Mouse (Mus musculus) stomach, postnatal 0 days (tissue): ENCODE measurements at regions not wholly inside any gene's neighbourhood (a gene's known extent, or its start where the extent isn't known, plus 50 kb on each side); places are given as distances from the start of the nearest gene placed in this dataset.

Experiments
- ATAC-seq: fragments of 200-750 bp; cut with Nextera tagmentation; 2 replicates; pipeline ENCODE4 v1.8.0; 2017; ENCODE audit not compliant: low FRiP score, low TSS enrichment
- DNase-seq: peaks from one replicate; pipeline ENCODE4 v3.0.0-alpha.2; 2016; ENCODE audit warnings: low spot score
- H3K27ac ChIP-seq: fragments of 300-500 bp; sonication (generic); replicated peaks from 2 replicates; pipeline ENCODE4 v1.5.1; 2014; ENCODE audit warnings: mild to moderate bottlenecking, control low read depth
- H3K27me3 ChIP-seq: fragments of 300-500 bp; sonication (generic); 2 replicates; pipeline ENCODE4 v1.6.1; 2014; ENCODE audit warnings: low read length; ENCODE audit not compliant: control insufficient read depth, insufficient read depth
- H3K36me3 ChIP-seq: fragments of 300-500 bp; sonication (generic); 2 replicates; pipeline ENCODE4 v1.6.1; 2014; ENCODE audit warnings: low read length, mixed read lengths; ENCODE audit not compliant: control insufficient read depth, insufficient read depth
- H3K4me1 ChIP-seq: fragments of 300-500 bp; sonication (generic); replicated peaks from 2 replicates; pipeline ENCODE4 v1.6.1; 2014; ENCODE audit warnings: antibody characterized with exemption; ENCODE audit not compliant: control insufficient read depth, insufficient read depth
- H3K4me2 ChIP-seq: fragments of 300-500 bp; sonication (generic); replicated peaks from 2 replicates; pipeline ENCODE4 v1.6.1; 2014; ENCODE audit warnings: low read depth, mild to moderate bottlenecking, control low read depth, moderate library complexity
- H3K4me3 ChIP-seq: fragments of 300-500 bp; sonication (generic); 2 replicates; pipeline ENCODE4 v1.5.1; 2014; ENCODE audit warnings: low read depth, low read length, control low read depth
- H3K9ac ChIP-seq: fragments of 300-500 bp; sonication (generic); 2 replicates; pipeline ENCODE4 v1.6.1; 2014; ENCODE audit warnings: mild to moderate bottlenecking, low read length, control low read depth, mixed read lengths
- H3K9me3 ChIP-seq: fragments of 300-500 bp; sonication (generic); 2 replicates; pipeline ENCODE4 v1.6.1; 2016; ENCODE audit warnings: low read length; ENCODE audit not compliant: control insufficient read depth
- CTCF ChIP-seq: IDR thresholded peaks from 2 replicates; pipeline ENCODE4 v1.5.1; 2016; ENCODE audit warnings: antibody characterized with exemption, low read depth, mild to moderate bottlenecking, moderate library complexity
- EP300 ChIP-seq: optimal IDR thresholded peaks from 2 replicates; pipeline ENCODE3; 2016; ENCODE audit warnings: antibody characterized with exemption
- WGBS: fragments of 180-500 bp; shearing (Covaris S2); extraction: QIAGEN DNeasy Blood & Tissue Kit; methylation state at CpG from one replicate; pipeline ENCODE4 v1.1.7; 2014; 5-methylcytosine and 5-hydroxymethylcytosine counted together

- DNase-seq (no peak), ATAC-seq (no peak)
- no peaks in the 10 kb centered on the region for H3K36me3 ChIP-seq
- H3K4me2 ChIP-seq, result no peak overlapping the region
- H3K9me3 ChIP-seq, result no peaks in the 10 kb centered on the region
- H3K9ac ChIP-seq, result no peak overlapping the region
- H3K27ac ChIP-seq, result no peak overlapping the region
- WGBS, result 22% methylated on average over 3 of the region's 4 CpGs
- TF ChIP-seq EP300 (no peak), CTCF (no peak)
- H3K27me3 ChIP-seq, result no peaks in the 10 kb centered on the region
- no peaks in the 10 kb centered on the region for H3K4me1 ChIP-seq
- no peak overlapping the region for H3K4me3 ChIP-seq
Observed at GRCm38 (mm10) chr13:63682341-63682740, 108.9 kb upstream of the Ptch1 start.

GRCm38 (mm10) chr13:63691974-63692373 is 118.6 kb upstream of the Ptch1 start:
- Histone ChIP-seq H3K4me2 (no peak overlapping the region), H3K36me3 (no peaks in the 10 kb centered on the region), H3K27ac (no peak overlapping the region), H3K4me1 (no peaks in the 10 kb centered on the region), H3K27me3 (no peaks in the 10 kb centered on the region), H3K4me3 (no peak overlapping the region), H3K9ac (no peak overlapping the region), H3K9me3 (no peaks in the 10 kb centered on the region)
- WGBS, result 72% methylated on average over 5 of the region's 5 CpGs
- TF ChIP-seq EP300 (no peak), CTCF (no peak)
- DNase-seq, result no peak
- ATAC-seq, result no peak

GRCm38 (mm10) chr13:63693636-63694035 is 120.2 kb upstream of the Ptch1 start:
- TF ChIP-seq EP300 (no peak), CTCF (no peak)
- WGBS, result 69% methylated on average over 5 of the region's 5 CpGs

GRCm38 (mm10) chr13:63696399-63696798 is 118.6 kb upstream of the Ercc6l2 start:
- no peaks in the 10 kb centered on the region for H3K27me3 ChIP-seq
- H3K9ac ChIP-seq, result no peak overlapping the region
- no peaks in the 10 kb centered on the region for H3K36me3 ChIP-seq
- no peak overlapping the region for H3K27ac ChIP-seq
- TF ChIP-seq EP300, result no peak
- peak; percentile 76 for TF ChIP-seq CTCF
- ATAC-seq (0 out of 2 replicates have a peak, but pooled peaks have one; percentile 19), DNase-seq (no peak)
- WGBS, result 59% methylated on average over 3 of the region's 3 CpGs
- H3K4me2 ChIP-seq, result no peak overlapping the region
- H3K4me3 ChIP-seq, result no peak overlapping the region
- no peaks in the 10 kb centered on the region for H3K4me1 ChIP-seq
- no peaks in the 10 kb centered on the region for H3K9me3 ChIP-seq

More at GRCm38 (mm10) chr13:63693636-63694035, 120.2 kb upstream of the Ptch1 start:
- no peaks in the 10 kb centered on the region for H3K9me3 ChIP-seq
- no peak overlapping the region for H3K4me3 ChIP-seq
- DNase-seq (no peak), ATAC-seq (no peak)
- H3K27ac ChIP-seq, result no peak overlapping the region
- no peak overlapping the region for H3K9ac ChIP-seq
- no peak overlapping the region for H3K4me2 ChIP-seq
- no peaks in the 10 kb centered on the region for H3K27me3 ChIP-seq
- no peaks in the 10 kb centered on the region for H3K36me3 ChIP-seq
- H3K4me1 ChIP-seq, result no peaks in the 10 kb centered on the region

GRCm38 (mm10) chr13:63699624-63700023 is 115.4 kb upstream of the Ercc6l2 start:
- Histone ChIP-seq H3K27me3 (no peaks in the 10 kb centered on the region), H3K9me3 (no peaks in the 10 kb centered on the region), H3K27ac (no peak overlapping the region), H3K36me3 (no peaks in the 10 kb centered on the region), H3K4me3 (no peak overlapping the region), H3K4me2 (no peak overlapping the region), H3K9ac (no peak overlapping the region), H3K4me1 (no peaks in the 10 kb centered on the region)
- 57% methylated on average over 2 of the region's 2 CpGs for WGBS
- TF ChIP-seq EP300, result no peak
- TF ChIP-seq CTCF, result no peak
- no peak for ATAC-seq
- no peak for DNase-seq

- no peak overlapping the region for H3K9ac ChIP-seq
- no peak overlapping the region for H3K4me2 ChIP-seq
- no peaks in the 10 kb centered on the region for H3K4me1 ChIP-seq
- peak overlapping the region; percentile 81 for H3K27ac ChIP-seq
- 41% methylated on average over 3 of the region's 3 CpGs for WGBS
- TF ChIP-seq CTCF (no peak), EP300 (no peak)
- H3K27me3 ChIP-seq, result no peaks in the 10 kb centered on the region
- H3K9me3 ChIP-seq, result no peaks in the 10 kb centered on the region
- DNase-seq (no peak), ATAC-seq (no peak)
- H3K36me3 ChIP-seq, result no peaks in the 10 kb centered on the region
- H3K4me3 ChIP-seq, result no peak overlapping the region
Observed at GRCm38 (mm10) chr13:63700747-63701146, 114.3 kb upstream of the Ercc6l2 start.
